Mouse (Mus musculus): ENCODE results near the gene Car7. TPM values are rescaled to one million over a fixed set of nuclear protein-coding genes. Genes with fewer than 3 reads are reported as not detected.

Car7 gene
- polyA plus RNA-seq (2017; shearing (Covaris generic)), result 2.9 TPM

DNA sequence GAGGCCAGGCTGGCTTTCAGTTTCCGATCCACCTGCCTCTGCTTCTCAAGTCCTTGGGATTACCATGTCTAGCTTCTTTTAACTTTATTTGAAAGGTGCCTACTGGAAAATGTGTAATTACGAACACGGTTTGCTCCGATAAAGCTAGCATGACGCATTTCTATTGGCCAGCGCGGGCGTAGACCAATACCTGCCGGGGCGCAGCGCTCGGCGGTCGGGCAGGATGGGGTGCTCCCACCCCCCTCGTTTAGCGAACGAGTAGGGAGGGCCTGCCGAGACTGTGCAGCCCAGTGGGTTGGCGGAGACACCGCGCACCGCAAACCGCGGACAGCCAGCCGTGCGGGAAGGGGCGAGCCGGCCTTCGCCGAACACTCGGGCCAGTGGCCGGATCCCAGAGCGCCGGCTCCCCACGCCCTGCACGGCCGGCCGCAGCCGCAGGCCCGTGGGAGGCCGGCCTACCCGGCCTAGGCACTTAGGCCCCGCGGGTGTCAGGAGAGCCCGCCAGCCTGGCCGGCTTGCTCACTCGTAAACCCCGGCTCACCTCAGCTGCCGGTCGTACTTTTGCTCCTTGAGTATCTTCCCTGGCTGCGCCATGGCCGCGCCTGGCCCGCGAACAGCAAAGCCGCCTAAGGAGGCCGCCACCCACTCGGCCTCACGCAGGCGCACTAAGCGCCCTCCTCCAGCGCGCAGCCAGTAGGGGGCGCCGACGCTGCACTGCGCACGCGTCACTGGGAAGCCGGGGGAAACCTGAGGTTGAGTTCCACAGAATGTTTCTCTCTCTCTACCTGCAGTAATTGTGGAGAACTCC is at the start of gene Car7, which contains the start of gene Nae1:
Gene Car7, plus strand, starts transcription at position 719 of the 808 bp plus-strand sequence.
Gene Nae1, minus strand, starts transcription at position 667 of the 808 bp plus-strand sequence.

GRCm38 (mm10) chr8:104509061-104510006 is 25.2 kb upstream of the Car7 start, which contains the start of gene Terb1:
Gene Terb1 (minus strand): TSS chr8:104509910.

DNA sequence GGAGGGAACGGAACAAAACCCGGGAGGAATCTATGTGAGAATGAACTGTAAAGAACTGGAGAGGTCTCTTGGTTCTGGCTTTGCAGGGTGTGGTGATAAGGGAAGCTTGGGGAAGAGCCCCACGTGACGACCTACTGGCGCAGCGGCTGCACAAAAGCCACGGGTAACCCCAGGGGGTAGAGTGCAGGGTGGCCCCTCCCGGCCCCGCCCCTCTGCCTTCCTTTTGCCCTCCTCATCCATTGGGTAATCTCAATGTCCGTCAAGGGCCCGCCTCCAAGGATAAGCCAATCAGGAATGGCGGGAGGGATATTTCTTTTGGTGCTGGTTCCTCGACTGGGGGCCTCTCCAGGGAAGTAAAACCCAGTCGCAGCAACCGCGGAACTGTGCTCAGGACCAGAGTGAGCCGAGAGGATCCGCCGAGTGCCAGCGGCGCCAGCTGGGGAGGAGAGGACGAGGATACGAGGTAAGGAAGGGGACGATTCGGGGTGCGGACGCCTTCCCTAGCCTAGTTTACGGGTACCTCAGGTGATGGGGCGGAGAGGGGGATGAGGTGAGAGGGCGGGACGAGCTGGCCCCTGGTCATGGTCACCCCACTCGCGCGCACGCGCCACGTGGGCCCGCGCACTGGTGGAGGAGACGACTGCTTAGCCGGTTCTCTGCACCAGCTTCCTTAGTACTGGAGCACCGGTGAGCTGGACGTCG is 56.8 kb downstream of the Car7 start, which contains the start of gene Pdp2:
Gene Pdp2, plus strand, starts transcription at position 319 of the 702 bp plus-strand sequence.

Other genes starting within 250 kb of the Car7 start
- not detected for gene Cmtm2a, start 241.5 kb upstream of the Car7 start, polyA plus RNA-seq (2017; shearing (Covaris generic))
- gene Gm45711, start 224.6 kb upstream of the Car7 start, polyA plus RNA-seq (2017; shearing (Covaris generic)), result not detected
- not detected for gene Cmtm1, start 224.5 kb upstream of the Car7 start, polyA plus RNA-seq (2017; shearing (Covaris generic))
- gene Gm11020, start 213.1 kb upstream of the Car7 start, polyA plus RNA-seq (2017; shearing (Covaris generic)), result not detected
- gene Cmtm2b, start 212.5 kb upstream of the Car7 start, polyA plus RNA-seq (2017; shearing (Covaris generic)), result not detected
- 8.7 TPM for gene Cmtm3, start 195.3 kb upstream of the Car7 start, polyA plus RNA-seq (2017; shearing (Covaris generic))
- 1.3 TPM for gene Cmtm4, start 138.9 kb upstream of the Car7 start, polyA plus RNA-seq (2017; shearing (Covaris generic))
- gene Dync1li2, start 91.6 kb upstream of the Car7 start, polyA plus RNA-seq (2017; shearing (Covaris generic)), result 39.5 TPM
- not detected for gene Terb1, start 24.8 kb upstream of the Car7 start, polyA plus RNA-seq (2017; shearing (Covaris generic))
- 71.6 TPM for gene Nae1, start 52 bp upstream of the Car7 start, polyA plus RNA-seq (2017; shearing (Covaris generic))
- gene Pdp2, start 56.8 kb downstream of the Car7 start, polyA plus RNA-seq (2017; shearing (Covaris generic)), result 3.9 TPM
- gene Cdh16, start 89.7 kb downstream of the Car7 start, polyA plus RNA-seq (2017; shearing (Covaris generic)), result not detected
- 236 TPM for gene Rrad, start 96.6 kb downstream of the Car7 start, polyA plus RNA-seq (2017; shearing (Covaris generic))
- gene Ciao2b, start 107.3 kb downstream of the Car7 start, polyA plus RNA-seq (2017; shearing (Covaris generic)), result 140 TPM
- not detected for gene Ces2a, start 199.3 kb downstream of the Car7 start, polyA plus RNA-seq (2017; shearing (Covaris generic))